Mouse (Mus musculus) MEL (cell line): ENCODE measurements around the gene Sept8. TPM values are rescaled to one million over a fixed set of nuclear protein-coding genes. Genes with fewer than 3 reads are reported as not detected.

Source experiments
- DNase-seq: peaks from one replicate; pipeline ENCODE4 v3.0.0; 2011; ENCODE audit warnings: low read depth, low spot score
- H3K27ac ChIP-seq: 2 replicates; pipeline ENCODE4 v1.5.1; 2012; ENCODE audit warnings: low read depth, mild to moderate bottlenecking, control low read depth, low read length, moderate library complexity; ENCODE audit not compliant: control insufficient read depth
- H3K27me3 ChIP-seq, 2 experiments: fragments of 150-350 bp in 1 of 2; sonication (generic) in 1 of 2; 2 replicates each; pipeline ENCODE4 v1.6.1; 2012; ENCODE audit warnings: low read length in 2 of 2, mild to moderate bottlenecking in 2 of 2, improper control_type of control experiment in 1 of 2, moderate library complexity in 1 of 2; ENCODE audit not compliant: insufficient read depth in 2 of 2, control insufficient read depth in 1 of 2
- H3K36me3 ChIP-seq, 2 experiments: 2 replicates each; pipeline ENCODE4 v1.6.1; 2012 to 2014; ENCODE audit warnings: low read length in 2 of 2, improper control_type of control experiment in 1 of 2, inconsistent platforms in 1 of 2, mild to moderate bottlenecking in 1 of 2; ENCODE audit not compliant: insufficient read depth in 2 of 2, control insufficient read depth in 1 of 2
- H3K4me1 ChIP-seq, 2 experiments: fragments of 150-350 bp in 1 of 2; sonication (generic) in 1 of 2; 2 replicates each; pipeline ENCODE4 v1.6.1; 2012; ENCODE audit warnings: low read length in 2 of 2, improper control_type of control experiment in 1 of 2, mild to moderate bottlenecking in 1 of 2; ENCODE audit not compliant: insufficient read depth in 2 of 2, control insufficient read depth in 1 of 2
- H3K4me3 ChIP-seq, 2 experiments: fragments of 150-350 bp in 1 of 2; sonication (generic) in 1 of 2; 2 replicates each; pipeline ENCODE4 v1.5.1; 2012; ENCODE audit warnings: low read depth in 2 of 2, low read length in 2 of 2, mild to moderate bottlenecking in 2 of 2, moderate library complexity in 2 of 2, control low read depth in 1 of 2, improper control_type of control experiment in 1 of 2; ENCODE audit not compliant: control insufficient read depth in 1 of 2, insufficient read depth in 1 of 2
- H3K79me2 ChIP-seq: 2 replicates; pipeline ENCODE4 v1.6.1; 2012; ENCODE audit warnings: mild to moderate bottlenecking, low read length, moderate library complexity; ENCODE audit not compliant: control insufficient read depth, poor library complexity, insufficient read depth
- H3K9ac ChIP-seq: 2 replicates; pipeline ENCODE4 v1.6.1; 2012; ENCODE audit warnings: low read depth, mild to moderate bottlenecking, control low read depth, low read length, moderate library complexity; ENCODE audit not compliant: control insufficient read depth, poor library complexity, severe bottlenecking
- H3K9me3 ChIP-seq: fragments of 150-350 bp; sonication (generic); replicated peaks from 2 replicates; pipeline ENCODE4 v1.6.1; 2012; ENCODE audit warnings: mild to moderate bottlenecking, low read length, improper control_type of control experiment, moderate library complexity; ENCODE audit not compliant: insufficient read depth
- CHD1 ChIP-seq: IDR thresholded peaks from 2 replicates; pipeline ENCODE4 v1.6.1; 2012; ENCODE audit warnings: low read depth, mild to moderate bottlenecking, inconsistent platforms, low read length, improper control_type of control experiment
- CTCF ChIP-seq, 3 experiments: IDR thresholded peaks in 2 of 3; conservative IDR thresholded peaks in 1 of 3; 2 replicates each; pipeline ENCODE4 v1.5.1; 2011 to 2012; ENCODE audit warnings: low read length in 3 of 3, low read depth in 2 of 3, mild to moderate bottlenecking in 2 of 3, improper control_type of control experiment in 1 of 3, inconsistent platforms in 1 of 3, mixed read lengths in 1 of 3, moderate library complexity in 1 of 3; ENCODE audit not compliant: control insufficient read depth in 1 of 3, insufficient read depth in 1 of 3, poor library complexity in 1 of 3, severe bottlenecking in 1 of 3
- ELF1 ChIP-seq: IDR thresholded peaks from 2 replicates; pipeline ENCODE4 v1.6.1; 2014; ENCODE audit warnings: low read depth, mild to moderate bottlenecking, inconsistent platforms, low read length, improper control_type of control experiment, moderate library complexity
- ETS1 ChIP-seq: IDR thresholded peaks from 2 replicates; pipeline ENCODE4 v1.6.1; 2012; ENCODE audit warnings: low read depth, mild to moderate bottlenecking, inconsistent platforms, low read length, improper control_type of control experiment, moderate library complexity
- GABPA ChIP-seq: IDR thresholded peaks from 2 replicates; pipeline ENCODE4 v1.6.1; 2012; ENCODE audit warnings: low read depth, mild to moderate bottlenecking, inconsistent platforms, low read length, improper control_type of control experiment, moderate library complexity
- GATA1 ChIP-seq: IDR thresholded peaks from 2 replicates; pipeline ENCODE4 v1.6.1; 2011; ENCODE audit warnings: low read depth, low read length, improper control_type of control experiment
- HCFC1 ChIP-seq: IDR thresholded peaks from 2 replicates; pipeline ENCODE4 v1.6.1; 2012; ENCODE audit warnings: low read depth, mild to moderate bottlenecking, inconsistent platforms, low read length, improper control_type of control experiment, moderate library complexity
- JUND ChIP-seq: IDR thresholded peaks from 2 replicates; pipeline ENCODE4 v1.6.1; 2011; ENCODE audit warnings: low read depth, mild to moderate bottlenecking, improper control_type of control experiment, low read length
- KAT2A ChIP-seq: conservative IDR thresholded peaks from 2 replicates; pipeline ENCODE4 v1.6.1; 2012; ENCODE audit warnings: low read depth, low read length, improper control_type of control experiment, inconsistent platforms
- MAFK ChIP-seq: IDR thresholded peaks from 2 replicates; pipeline ENCODE4 v1.6.1; 2011; ENCODE audit warnings: low read depth, mild to moderate bottlenecking, low read length, improper control_type of control experiment, borderline replicate concordance
- MAX ChIP-seq: IDR thresholded peaks from 2 replicates; pipeline ENCODE4 v1.6.1; 2011; ENCODE audit warnings: low read length, improper control_type of control experiment
- MEF2A ChIP-seq: IDR thresholded peaks from 2 replicates; pipeline ENCODE4 v1.6.1; 2014; ENCODE audit warnings: low read depth, mild to moderate bottlenecking, inconsistent platforms, low read length, improper control_type of control experiment; ENCODE audit not compliant: poor library complexity, insufficient replicate concordance, severe bottlenecking; ENCODE audit errors: extremely low read depth
- MXI1 ChIP-seq: IDR thresholded peaks from 2 replicates; pipeline ENCODE4 v1.6.1; 2011; ENCODE audit warnings: mild to moderate bottlenecking, low read depth, low read length, improper control_type of control experiment
- MYB ChIP-seq: IDR thresholded peaks from 2 replicates; pipeline ENCODE4 v1.6.1; 2011; ENCODE audit warnings: mild to moderate bottlenecking, low read depth, low read length, improper control_type of control experiment
- MYC ChIP-seq: IDR thresholded peaks from 2 replicates; pipeline ENCODE4 v1.6.1; 2011; ENCODE audit warnings: low read depth, mild to moderate bottlenecking, low read length, improper control_type of control experiment, moderate library complexity
- NELFE ChIP-seq: IDR thresholded peaks from 2 replicates; pipeline ENCODE4 v1.6.1; 2011; ENCODE audit warnings: low read depth, low read length, improper control_type of control experiment
- POLR2A ChIP-seq, 2 experiments: IDR thresholded peaks; 2 replicates each; pipeline ENCODE4 v1.6.1; 2011 to 2012; ENCODE audit warnings: low read length in 2 of 2, mild to moderate bottlenecking in 2 of 2, control low read depth in 1 of 2, improper control_type of control experiment in 1 of 2, low read depth in 1 of 2, moderate library complexity in 1 of 2; ENCODE audit not compliant: control insufficient read depth in 1 of 2, insufficient read depth in 1 of 2, poor library complexity in 1 of 2
- POLR2AphosphoS2 ChIP-seq: IDR thresholded peaks from 2 replicates; pipeline ENCODE4 v1.6.1; 2011; ENCODE audit warnings: low read length, improper control_type of control experiment
- POLR2AphosphoS5 ChIP-seq: IDR thresholded peaks from 2 replicates; pipeline ENCODE4 v1.6.1; 2012; ENCODE audit warnings: low read depth, borderline replicate concordance, mild to moderate bottlenecking, inconsistent platforms, low read length, moderate library complexity, mixed read lengths
- RCOR1 ChIP-seq: IDR thresholded peaks from 2 replicates; pipeline ENCODE4 v1.6.1; 2012; ENCODE audit warnings: low read depth, mild to moderate bottlenecking, inconsistent platforms, low read length, improper control_type of control experiment
- SIN3A ChIP-seq: IDR thresholded peaks from 2 replicates; pipeline ENCODE4 v1.6.1; 2012; ENCODE audit warnings: low read length, improper control_type of control experiment, inconsistent platforms
- SMC3 ChIP-seq: IDR thresholded peaks from 2 replicates; pipeline ENCODE4 v1.6.1; 2011; ENCODE audit warnings: low read depth, low read length, improper control_type of control experiment
- TAL1 ChIP-seq: IDR thresholded peaks from 2 replicates; pipeline ENCODE4 v1.6.1; 2012; ENCODE audit warnings: mild to moderate bottlenecking, inconsistent platforms, low read length, moderate library complexity, mixed read lengths
- TBP ChIP-seq: IDR thresholded peaks from 2 replicates; pipeline ENCODE4 v1.8.0; 2011; ENCODE audit warnings: low read depth, low read length, improper control_type of control experiment
- USF2 ChIP-seq, 2 experiments: IDR thresholded peaks; 2 replicates each; pipeline ENCODE4 v1.6.1; 2011 to 2012; ENCODE audit warnings: improper control_type of control experiment in 2 of 2, low read length in 2 of 2, borderline replicate concordance in 1 of 2, inconsistent platforms in 1 of 2, low read depth in 1 of 2, mild to moderate bottlenecking in 1 of 2; ENCODE audit not compliant: insufficient read depth in 1 of 2
- ZC3H11A ChIP-seq: IDR thresholded peaks from 2 replicates; pipeline ENCODE4 v1.6.1; 2012; ENCODE audit warnings: low read depth, mild to moderate bottlenecking, inconsistent platforms, low read length, improper control_type of control experiment
- ZKSCAN1 ChIP-seq: IDR thresholded peaks from 2 replicates; pipeline ENCODE4 v1.6.1; 2012; ENCODE audit warnings: low read depth, mild to moderate bottlenecking, inconsistent platforms, low read length, improper control_type of control experiment, moderate library complexity
- ZMIZ1 ChIP-seq: IDR thresholded peaks from 2 replicates; pipeline ENCODE4 v1.6.1; 2012; ENCODE audit warnings: low read depth, mild to moderate bottlenecking, inconsistent platforms, low read length, improper control_type of control experiment, moderate library complexity
- ZNF384 ChIP-seq: IDR thresholded peaks from 2 replicates; pipeline ENCODE4 v1.6.1; 2012; ENCODE audit warnings: low read depth, mild to moderate bottlenecking, inconsistent platforms, low read length, improper control_type of control experiment
- polyA plus RNA-seq, 2 experiments: library from polyadenylated mRNA; stranded (reverse) in 1 of 2; unstranded in 1 of 2; fragments of >175 nt in 1 of 2; fragments of >200 nt in 1 of 2; gene quantifications; 2 replicates each; pipeline versions ENCODE4 v1.2.1 to v1.2.4; 2012; ENCODE audit warnings: low replicate concordance in 2 of 2, low read depth in 1 of 2; ENCODE audit not compliant: insufficient read length in 2 of 2, insufficient read depth in 1 of 2, missing spikeins in 1 of 2
- total RNA-seq: library from RNA; depleted of rRNA; stranded (reverse); fragments of 300-350 nt; gene quantifications from 2 replicates; pipeline ENCODE4 v1.2.3, GENCODE M21; 2012

Gene Sept8
- total and polyA plus RNA-seq, 3 experiments, result 196 to 294 (median 278) TPM

- no peaks in the 10 kb centered on the region for H3K79me2 ChIP-seq
- peaks cover 0 to 7% of the 10 kb centered on the region in 2 experiments; a peak in 1 of 4 replicates for H3K4me1 ChIP-seq
- 0 out of 4 replicates have a peak, but pooled peaks cover 0 to 2% of the 10 kb centered on the region in 2 experiments for H3K27me3 ChIP-seq
- 0 out of 4 replicates have a peak, but pooled peaks cover 0 to 2% of the 10 kb centered on the region in 2 experiments for H3K36me3 ChIP-seq
- DNase-seq, result no peak
- TF ChIP-seq ETS1, result no peak
- TF ChIP-seq POLR2AphosphoS5, result no peak
- TF ChIP-seq POLR2A (IDR thresholded peaks at IDR 0.05; ENCODE audit: control insufficient read depth in 1 of 2, insufficient read depth in 1 of 2, low read depth in 1 of 2, low read length in 2 of 2, poor library complexity in 1 of 2), result no peak
- no peak for TF ChIP-seq MEF2A
- no peak for TF ChIP-seq MAFK
- no peak for TF ChIP-seq MAX
- TF ChIP-seq RCOR1, result no peak
- no peak overlapping the region for H3K9ac ChIP-seq
- H3K4me3 ChIP-seq, result no peak overlapping the region
- H3K9me3 ChIP-seq, result no peaks in the 10 kb centered on the region
- no peak overlapping the region for H3K27ac ChIP-seq
Observed at GRCm38 (mm10) chr11:53510351-53510750, 8.7 kb upstream of the Sept8 start.

GRCm38 (mm10) chr11:53516775-53517627 lies 2.1 kb upstream of the Sept8 start:
- H3K9me3 ChIP-seq, result no peaks in the 10 kb centered on the region
- peak; percentile 86 for DNase-seq
- H3K4me3 ChIP-seq, result peak overlapping the region; percentile 42 to 55
- no peaks in the 10 kb centered on the region for H3K27me3 ChIP-seq
- peaks cover 27% of the 10 kb centered on the region for H3K79me2 ChIP-seq
- H3K36me3 ChIP-seq, result peaks cover 0 to 24% of the 10 kb centered on the region in 2 experiments; a peak in 2 of 4 replicates
- H3K27ac ChIP-seq, result peak overlapping the region; percentile 98
- H3K4me1 ChIP-seq, result peaks cover 13 to 24% of the 10 kb centered on the region in 2 experiments
- peak overlapping the region; percentile 95 for H3K9ac ChIP-seq
- TF ChIP-seq HCFC1 (peak; percentile 11; the same call in 1 of the 2 replicates), MAX (no peak), MXI1 (peak; percentile 5; the same call in 1 of the 2 replicates), ZKSCAN1 (no peak), CTCF (IDR thresholded peaks at IDR 0.05 in 2 of 3, conservative IDR thresholded peaks at IDR 0.05 in 1 of 3; ENCODE audit: control insufficient read depth in 1 of 3, insufficient read depth in 1 of 3, low read depth in 2 of 3, low read length in 3 of 3, poor library complexity in 1 of 3, severe bottlenecking in 1 of 3) (no peak), POLR2AphosphoS5 (no peak), GATA1 (peak; percentile 59), ELF1 (no peak), ZNF384 (no peak), SIN3A (peak; percentile 55; the same call in 1 of the 2 replicates), TBP (0 out of 2 replicates have a peak, but pooled peaks have one; percentile 21), ETS1 (peak; percentile 57), MEF2A (no peak), TAL1 (no peak), USF2 (IDR thresholded peaks at IDR 0.05; ENCODE audit: borderline replicate concordance in 1 of 2, insufficient read depth in 1 of 2, low read depth in 1 of 2, low read length in 2 of 2) (no peak), SMC3 (no peak), NELFE (0 out of 2 replicates have a peak, but pooled peaks have one; percentile 27), ZMIZ1 (no peak), MYC (no peak), MYB (no peak), POLR2AphosphoS2 (no peak), KAT2A (0 out of 2 replicates have a peak, but pooled peaks have one; percentile 5), GABPA (no peak), ZC3H11A (no peak), CHD1 (no peak), JUND (no peak), POLR2A (IDR thresholded peaks at IDR 0.05; ENCODE audit: control insufficient read depth in 1 of 2, insufficient read depth in 1 of 2, low read depth in 1 of 2, low read length in 2 of 2, poor library complexity in 1 of 2) (peak in 1 of 2 experiments; percentile 57; a peak in 2 of 4 replicates)
